Mouse (Mus musculus) mouse trophoblast stem cell (cell line): ENCODE measurements around the gene Tubg2.
"Not testable (repeated sequence)": the region's sequence is repeated elsewhere in the genome, so short reads cannot be mapped to it uniquely, and the experiment has no call there.

Experiments used
- in situ Hi-C, 2 experiments: fragments of 300-500 bp; cut with MseI, MboI; formaldehyde crosslinking; loops; 2 replicates in 1 of 2; 3 replicates in 1 of 2; pipeline ENCODE4 v1.15.1; 2025

Tubg2 gene

DNA sequence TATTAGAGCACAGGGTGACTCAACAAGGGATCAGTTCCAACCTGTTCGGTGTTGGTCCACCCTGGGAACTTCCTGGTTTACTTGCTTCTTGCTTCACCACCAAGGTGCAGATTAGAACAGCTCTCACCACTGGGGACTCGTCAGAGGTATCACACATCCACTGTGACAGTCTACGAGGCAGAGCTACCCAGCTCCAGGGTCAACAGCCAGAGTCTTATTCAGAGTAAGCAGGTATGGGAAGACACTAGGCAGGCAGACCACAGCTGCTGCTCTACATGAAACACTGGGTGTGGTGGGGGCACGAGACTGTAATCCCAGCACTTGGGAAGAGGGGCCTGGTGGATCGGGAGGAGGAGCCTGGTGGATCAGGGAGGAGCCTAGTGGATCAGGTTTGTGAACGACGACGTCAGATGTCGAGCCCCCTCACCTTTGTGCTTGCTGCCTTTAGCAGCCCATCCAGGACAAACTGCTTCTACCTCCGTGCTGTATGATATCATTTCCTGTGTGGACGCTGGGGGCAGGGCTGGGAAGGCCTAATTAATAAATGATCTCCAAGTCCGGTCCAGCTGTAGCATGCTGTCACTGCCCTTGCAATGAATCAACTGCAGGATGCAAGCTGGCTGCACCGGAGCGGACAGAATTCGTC lies 17.0 kb upstream of the Tubg2 start:
- in situ Hi-C loops: no loop called here

DNA sequence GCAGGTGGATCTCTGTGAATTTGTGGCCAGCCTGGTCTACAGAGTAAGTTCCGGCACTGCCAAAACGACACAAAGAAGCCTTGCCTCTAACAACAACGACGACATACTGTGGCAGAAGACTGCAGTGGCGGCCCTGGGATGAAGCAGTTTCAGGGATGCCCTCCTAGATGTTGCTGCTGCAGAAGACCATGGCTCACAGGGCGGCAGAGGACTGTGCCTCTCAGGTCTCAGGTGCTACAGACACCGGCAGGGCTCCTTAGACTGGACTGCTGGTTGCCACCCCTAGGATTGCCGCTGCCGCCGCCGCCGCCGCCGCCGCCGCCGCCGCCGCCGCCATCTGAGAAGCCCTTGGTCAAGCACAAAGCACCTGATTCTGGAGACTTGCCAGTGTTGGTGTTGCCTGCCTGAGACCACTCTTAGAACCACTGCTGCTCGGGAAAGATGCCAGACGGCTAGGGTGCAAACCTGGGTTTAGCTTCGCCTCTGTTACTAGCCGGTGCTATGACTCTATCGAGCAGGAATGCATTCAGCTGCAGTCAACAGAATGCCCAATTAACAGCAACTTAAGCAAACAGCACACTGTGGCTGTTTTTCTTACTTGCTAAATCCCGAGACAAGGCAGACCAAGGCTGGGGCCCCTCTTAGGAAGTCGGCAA lies 15.4 kb upstream of the Tubg2 start:
- in situ Hi-C loops: no loop called here

DNA sequence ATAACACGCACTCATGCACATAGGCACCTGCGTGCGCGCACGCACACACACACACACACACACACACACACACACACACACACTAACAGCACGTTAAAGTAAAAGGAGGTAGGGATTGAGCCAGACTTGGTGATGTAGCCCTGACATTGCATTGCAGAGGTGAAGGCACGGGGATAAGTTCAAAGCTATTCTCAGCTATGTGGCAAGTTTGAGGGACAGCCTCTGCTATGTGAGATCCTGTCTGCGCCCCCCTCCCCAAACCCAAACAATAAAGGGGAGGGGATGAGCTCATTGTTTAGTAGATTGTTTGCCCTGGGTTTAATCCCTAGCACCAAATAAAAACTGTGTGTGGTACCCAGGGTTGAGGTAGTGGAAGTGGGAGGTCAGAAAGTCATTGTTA lies 14.6 kb upstream of the Tubg2 start:
- in situ Hi-C loops: no loop called here

DNA sequence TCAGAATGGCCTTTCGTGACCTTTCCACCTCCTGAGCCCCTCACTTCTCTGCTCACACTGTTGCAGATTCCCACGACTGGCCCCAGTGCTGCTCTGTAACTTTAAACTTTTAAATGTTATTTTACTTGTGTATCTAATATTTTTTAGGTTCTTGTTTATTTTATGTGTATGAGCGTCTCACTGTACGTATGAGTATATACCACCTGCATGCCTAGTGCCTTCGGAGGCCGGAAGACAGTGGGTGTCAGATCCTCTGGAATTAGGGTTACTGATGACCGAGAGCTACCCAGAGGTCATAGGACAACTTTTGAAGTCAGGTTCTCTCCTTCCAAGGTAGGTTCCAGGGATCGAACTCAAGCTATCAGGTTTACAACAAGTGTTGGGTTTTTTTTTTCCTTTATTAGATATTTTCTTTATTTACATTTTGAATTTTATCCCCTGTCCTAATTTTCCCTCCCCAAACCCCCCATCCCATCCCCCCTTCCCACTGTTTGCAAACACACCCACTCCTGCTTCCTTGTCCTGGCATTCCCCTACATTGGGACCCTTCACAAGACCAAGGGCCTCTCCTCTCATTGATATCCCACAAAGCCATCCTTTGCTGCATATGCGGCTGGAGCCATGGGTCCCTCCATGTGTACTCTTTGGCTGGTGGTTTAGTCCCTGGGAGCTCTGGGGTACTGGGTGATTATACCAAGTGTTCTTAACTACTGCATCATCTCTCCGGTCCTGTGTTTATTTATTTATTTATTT lies 13.3 kb upstream of the Tubg2 start:
- in situ Hi-C loops: no loop called here

DNA sequence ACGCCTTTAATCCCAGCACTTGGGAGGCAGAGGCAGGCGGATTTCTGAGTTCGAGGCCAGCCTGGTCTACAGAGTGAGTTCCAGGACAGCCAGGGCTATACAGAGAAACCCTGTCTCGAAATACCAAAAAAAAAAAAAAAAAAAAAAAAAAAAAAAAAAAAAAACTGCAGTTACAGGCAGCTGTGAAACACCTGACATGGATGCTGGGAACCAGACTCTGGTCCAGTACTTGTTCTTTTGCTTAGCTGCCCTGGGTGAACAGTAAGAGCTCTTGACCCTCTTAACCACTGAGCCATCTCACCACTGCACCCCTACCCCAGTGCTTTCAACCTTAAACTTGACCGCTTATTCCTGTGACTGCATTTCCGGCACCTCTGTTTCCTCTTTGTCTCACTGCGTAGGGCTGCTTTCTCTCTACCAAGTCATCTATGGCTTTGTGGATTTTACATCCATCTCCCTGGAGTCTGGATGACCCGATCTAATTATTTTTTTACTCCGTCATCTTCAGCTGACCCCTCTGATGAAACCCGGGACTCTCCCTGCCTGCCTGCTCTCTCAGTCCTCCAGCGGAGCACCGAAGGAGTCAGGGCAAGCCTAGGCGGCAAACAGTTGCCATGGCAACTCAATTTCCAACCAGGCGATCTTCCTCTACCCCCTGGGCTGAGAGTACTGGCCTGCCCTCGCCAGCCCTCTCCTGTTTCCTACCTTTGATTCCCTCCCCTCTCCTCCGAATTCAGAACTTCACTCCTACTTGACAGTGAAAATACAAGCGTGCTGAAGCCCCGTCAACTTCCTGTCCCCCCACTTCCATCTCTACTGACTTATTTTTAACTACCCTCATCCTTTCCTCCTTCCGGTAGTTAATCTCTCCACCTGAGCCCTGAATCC lies 12.1 kb upstream of the Tubg2 start:
- in situ Hi-C loops: no loop called here

DNA sequence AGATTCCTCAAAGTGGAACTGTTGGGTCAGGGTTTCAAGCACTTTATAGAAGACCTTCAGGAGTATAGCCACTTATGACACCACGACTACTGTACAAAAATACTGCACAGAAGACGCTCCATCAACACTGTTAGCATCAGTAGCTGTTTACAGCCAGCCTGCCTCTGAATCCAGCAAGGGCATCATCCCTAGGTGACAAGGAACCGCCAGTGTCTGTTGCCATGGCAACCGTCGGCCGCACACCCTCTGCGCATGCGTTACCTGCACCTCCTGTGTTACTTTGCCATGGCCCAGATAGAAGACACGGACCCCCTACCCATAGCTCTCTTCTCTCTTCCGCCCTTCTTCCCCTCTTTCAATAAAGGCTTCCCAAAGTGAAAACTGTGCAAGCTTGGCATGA lies 9.3 kb upstream of the Tubg2 start:
- in situ Hi-C loops: no loop called here

DNA sequence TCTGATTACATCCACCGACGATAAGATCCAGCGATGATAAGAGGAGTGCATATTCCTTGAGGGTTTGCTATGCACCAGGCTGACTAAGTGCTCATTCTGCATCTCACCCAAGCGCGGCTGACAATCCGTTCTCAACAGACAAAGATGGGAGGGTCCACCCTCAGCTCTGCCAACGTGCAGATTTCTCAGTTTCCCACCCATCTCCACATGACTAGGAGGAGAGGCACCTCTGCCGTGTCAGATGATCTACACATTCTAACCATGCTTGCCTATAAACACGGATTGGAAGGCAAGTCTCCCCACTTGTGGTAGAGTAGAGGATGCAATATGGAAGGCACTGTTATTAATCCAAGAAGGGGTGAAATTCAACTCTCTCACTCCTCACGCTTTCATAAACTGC lies 7.0 kb upstream of the Tubg2 start:
- in situ Hi-C loops: no loop called here

DNA sequence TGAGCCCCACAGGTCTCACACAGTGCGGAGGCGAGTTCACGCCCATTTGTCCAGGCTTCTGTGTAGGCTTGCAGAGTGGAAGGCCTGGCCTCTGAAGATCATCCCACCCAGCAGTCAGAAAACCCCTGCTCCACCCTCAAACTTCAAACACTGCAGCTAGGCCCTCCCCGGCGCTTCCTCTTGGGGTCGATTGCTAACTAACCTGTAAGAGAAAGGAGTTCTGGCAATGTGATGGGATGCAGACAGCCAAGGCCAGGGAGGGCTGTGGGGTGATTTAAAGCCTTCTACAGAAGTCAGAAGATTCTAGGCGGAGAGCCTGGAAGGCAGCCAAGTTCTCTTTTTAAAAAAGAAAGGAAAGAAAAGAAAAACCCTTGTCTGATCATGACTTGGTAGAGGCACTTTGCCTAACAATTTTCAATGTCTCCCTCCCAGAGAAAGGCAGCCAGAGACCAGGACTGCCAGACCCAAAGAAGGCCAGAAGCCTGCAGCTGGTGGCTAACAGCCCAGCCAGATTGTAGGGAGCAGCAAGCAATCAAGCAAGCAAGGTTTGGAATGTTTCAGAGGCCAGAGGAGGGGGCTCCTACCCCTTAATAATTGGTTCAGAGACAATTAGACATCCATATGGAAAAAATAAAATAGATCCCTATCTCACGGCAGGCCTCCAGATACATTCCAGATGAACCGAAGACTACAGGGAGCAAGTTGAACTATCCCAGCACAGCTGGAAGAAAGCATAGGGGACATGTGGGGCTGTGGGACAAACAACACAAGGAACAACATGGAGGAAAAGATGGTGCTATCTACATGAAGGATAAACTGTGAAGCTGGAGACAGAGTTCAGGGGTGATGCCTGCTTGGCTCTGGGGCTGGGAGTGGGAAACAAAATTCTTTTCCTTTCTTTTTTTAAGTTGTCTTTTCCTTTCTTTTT lies 6.3 kb upstream of the Tubg2 start:
- in situ Hi-C loops: no loop called here

DNA sequence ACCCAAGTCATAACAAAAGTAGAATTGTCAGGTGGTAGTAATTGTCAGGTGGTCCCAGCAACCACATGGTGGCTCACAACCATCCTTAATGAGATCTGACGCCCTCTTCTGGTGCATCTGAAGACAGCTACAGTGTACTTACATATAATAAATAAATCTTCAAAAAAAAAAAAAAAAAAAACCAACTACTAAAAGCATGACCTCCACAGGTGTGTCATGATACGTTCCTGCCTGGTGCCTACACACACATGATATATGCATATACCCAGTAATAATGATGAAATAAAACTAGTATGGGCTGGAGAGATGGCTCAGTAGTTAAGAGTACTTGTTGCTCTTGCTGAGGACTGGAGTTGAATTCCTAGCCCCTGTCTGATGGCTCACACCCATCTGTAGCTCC lies 4.6 kb upstream of the Tubg2 start:
- in situ Hi-C loops: no loop called here

DNA sequence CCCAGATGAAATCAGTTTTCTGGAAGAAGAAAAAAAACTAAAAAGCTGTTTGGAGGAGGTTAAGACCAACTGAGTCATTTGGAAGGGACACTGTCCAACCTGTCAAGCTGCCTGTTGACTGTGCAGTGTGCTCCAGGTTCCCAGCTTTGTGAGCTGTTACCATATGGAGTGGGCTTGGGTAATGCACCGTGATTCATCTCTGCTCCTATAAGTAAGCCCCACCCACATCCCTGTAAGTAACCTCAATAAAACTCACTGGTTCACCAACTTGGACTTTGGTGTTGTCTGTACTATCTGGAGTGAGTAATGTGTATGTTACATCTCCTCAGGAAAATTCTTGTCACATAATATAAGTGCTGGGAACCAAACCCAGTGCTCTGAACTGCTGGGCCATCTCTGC lies 2.9 kb upstream of the Tubg2 start:
- in situ Hi-C loops: no loop called here

DNA sequence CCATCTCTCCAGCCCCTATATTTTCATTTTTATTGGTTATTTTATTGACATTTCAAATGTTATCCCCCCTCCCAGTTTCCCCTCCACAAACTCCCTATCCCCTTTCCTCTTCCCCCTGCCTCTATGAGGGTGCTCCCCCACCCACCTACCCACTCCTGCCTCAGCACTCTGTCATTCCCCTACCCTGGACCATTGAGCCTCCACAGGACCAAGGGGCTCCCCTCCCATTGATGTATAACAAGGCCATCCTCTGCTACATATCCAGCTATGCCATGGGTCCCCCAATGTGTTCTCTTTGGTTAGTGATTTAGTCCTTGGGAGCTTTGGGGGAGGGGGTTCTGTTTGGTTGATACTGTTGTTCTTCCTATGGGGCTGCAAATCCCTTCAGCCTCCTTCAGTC lies 1.1 kb upstream of the Tubg2 start:
- in situ Hi-C loops: no loop called here

DNA sequence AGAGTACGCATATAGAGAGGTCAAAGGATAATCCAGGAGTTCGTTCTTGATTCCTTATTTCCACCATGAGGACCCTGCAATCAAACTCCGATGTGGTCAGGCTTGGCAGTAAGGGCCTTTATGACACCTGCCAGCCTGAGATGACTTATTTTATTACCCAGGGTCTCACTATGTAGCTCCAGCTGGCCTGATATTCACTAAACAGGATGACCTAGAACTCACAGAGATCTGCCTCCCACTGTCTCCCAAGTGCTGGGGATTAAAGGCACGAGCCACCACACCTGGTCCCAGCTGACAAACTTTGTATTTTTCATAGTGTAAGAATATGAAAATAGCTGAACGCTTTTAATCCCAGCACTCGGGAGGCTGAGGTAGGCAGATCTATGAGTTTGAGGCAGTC lies 556 bp upstream of the Tubg2 start:
- in situ Hi-C loops: no loop called here

DNA sequence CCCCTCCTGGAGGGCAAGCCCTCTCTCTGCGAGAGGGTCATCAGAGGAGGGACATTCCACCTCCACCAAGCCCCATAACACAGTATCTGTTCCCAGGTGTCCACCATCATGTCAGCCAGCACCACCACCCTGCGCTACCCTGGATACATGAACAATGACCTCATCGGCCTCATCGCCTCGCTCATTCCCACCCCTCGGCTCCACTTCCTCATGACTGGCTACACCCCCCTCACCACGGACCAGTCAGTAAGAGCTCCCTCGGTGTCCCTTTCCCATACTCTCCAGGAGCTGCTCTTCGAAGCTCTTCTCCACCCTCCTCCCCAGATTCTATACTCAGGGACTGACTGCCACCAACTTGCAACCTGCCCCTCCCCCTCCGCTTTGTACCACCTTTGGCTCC lies 4.4 kb downstream of the Tubg2 start:
- in situ Hi-C loops: not testable (repeated sequence)

DNA sequence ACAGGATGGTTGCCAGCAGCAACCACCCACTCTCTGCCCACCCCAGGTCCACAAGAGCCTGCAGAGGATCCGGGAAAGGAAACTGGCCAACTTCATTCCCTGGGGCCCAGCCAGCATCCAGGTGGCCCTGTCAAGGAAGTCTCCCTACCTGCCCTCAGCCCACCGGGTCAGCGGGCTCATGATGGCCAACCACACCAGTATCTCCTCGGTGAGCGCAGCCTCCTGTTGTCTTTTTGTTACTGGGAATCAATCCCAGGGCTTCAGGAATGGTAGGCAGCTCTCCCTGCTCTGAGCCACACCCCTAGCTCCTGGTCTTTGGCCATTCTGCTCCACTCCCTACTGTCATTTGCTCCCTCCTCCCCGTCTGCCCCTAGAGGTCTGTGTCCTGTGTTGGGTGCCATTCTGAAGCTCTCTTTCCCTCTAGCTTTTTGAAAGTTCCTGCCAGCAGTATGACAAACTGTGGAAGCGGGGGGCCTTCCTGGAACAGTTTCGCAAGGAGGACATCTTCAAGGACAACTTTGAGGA lies 5.3 kb downstream of the Tubg2 start:
- in situ Hi-C loops: not testable (repeated sequence)

DNA sequence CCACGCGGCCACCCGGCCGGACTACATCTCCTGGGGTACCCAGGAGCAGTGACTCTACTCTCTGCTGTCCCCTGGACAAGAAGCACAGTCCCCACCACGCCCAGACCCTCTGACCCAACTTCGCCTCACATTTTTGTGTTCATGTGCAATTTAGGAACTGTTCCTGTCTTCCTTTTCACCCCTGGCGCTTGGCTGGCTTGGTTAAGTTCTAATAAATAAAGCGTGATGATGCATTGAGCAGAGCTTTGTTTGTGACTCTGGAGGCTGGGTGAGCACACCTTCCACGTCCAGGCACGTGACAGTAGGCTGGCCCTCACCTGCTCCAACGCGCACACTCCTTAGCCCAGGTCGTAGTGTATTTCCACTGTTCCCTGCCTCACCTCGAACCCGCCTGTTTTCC lies 5.8 kb downstream of the Tubg2 start:
- in situ Hi-C loops: no loop called here

DNA sequence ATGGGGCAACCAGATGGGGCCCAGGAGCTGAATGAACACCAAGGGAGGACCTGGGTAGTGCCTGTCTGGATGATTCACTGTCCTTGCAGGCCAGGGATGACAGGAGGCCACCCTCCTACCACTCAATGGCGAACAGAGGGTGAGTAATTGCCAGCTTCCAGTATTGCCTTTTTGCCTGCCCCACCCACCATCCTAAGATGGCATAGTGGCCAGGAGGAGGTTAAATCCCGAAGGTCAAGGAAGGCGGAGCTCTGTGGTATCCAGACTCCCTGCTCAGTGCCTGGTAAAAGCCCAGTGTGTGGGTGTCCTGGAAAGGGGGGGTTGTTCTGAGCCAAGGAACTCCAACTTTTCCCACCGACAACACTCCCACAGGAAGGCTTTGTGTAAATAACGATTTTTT lies 6.6 kb downstream of the Tubg2 start:
- in situ Hi-C loops: no loop called here

DNA sequence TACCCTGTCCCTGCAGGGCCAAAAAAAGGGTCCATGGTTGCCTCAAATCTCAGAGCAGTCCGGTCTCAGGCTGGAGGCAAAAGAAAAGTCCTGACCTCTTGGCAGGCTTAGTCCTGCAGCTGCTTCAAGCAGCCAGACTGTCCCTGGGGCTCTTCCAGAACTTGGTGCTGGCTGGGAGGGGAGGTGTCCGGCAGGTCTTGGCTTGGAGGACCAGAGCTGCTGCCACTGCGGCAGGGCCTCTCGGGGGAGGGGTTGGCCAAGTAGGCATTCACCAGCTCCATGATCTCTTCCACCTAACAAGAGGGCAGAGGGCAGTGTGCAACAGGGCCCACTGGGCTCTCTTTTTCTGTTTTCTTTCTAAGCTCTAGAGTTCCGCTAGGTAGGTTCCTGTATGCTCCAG lies 7.1 kb downstream of the Tubg2 start:
- in situ Hi-C loops: no loop called here

DNA sequence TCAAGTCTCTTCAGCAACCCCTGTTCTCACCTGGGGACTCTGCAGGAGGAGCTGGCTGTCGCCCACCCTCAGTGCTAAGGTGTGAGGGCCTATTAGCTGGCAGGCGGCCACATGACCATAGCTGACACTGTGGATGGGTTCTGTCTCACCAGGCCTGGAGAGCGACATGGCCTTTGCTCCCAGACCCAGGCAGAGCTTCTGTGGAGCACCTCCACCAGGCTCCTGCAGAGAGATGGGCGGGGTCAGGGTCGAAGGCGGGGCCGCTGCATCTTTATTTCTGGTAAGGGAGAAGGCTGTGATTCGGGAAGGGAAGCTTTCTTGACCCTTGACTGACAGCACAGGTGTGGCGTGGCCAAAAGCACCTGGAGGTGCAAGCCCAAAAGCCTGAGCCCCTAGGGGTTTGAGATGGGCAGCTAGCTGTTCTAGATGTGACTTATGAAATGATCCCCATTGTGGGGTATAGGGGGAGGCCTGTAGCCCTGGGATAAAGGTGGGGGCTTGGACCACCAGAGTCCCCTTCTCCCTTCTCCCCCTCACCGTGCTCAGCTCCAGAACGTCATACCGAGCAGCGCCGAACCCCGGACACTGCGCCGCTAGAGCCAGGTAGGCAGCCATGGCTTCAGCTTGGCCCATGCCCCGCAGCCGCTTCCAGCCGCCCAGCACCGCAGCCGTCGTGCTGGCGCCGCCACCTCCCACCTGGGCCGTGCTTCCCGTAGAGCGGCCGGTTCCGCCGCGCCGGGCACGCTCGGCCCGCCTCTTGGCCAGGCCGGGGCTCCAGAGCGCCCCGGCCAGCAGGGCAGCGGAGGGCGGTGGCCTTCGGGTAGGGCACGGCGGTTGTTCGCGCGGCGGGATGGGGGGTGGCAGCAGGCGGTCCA lies 8.0 kb downstream of the Tubg2 start:
- in situ Hi-C loops: no loop called here

DNA sequence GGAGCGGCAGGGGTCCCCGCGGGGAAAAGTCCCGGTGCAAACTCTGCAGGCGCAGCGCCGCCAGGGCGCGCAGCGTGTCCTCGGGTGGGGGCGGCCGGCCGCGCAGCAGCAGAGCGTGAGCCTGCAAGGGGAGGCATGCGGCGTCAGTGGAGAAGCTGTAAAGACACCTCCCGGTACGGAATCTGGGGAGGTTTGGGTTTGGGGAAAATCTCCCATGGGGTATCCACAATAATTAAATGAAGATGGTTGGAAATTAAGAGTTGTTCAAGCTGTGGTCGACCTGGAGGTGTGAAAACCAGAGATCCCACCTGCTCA lies 8.6 kb downstream of the Tubg2 start:
- in situ Hi-C loops: no loop called here
